Mouse (Mus musculus): ENCODE data around the gene Gsta4.
"Not testable (repeated sequence)": the region's sequence is repeated elsewhere in the genome, so short reads cannot be mapped to it uniquely, and the experiment has no call there.

DNA sequence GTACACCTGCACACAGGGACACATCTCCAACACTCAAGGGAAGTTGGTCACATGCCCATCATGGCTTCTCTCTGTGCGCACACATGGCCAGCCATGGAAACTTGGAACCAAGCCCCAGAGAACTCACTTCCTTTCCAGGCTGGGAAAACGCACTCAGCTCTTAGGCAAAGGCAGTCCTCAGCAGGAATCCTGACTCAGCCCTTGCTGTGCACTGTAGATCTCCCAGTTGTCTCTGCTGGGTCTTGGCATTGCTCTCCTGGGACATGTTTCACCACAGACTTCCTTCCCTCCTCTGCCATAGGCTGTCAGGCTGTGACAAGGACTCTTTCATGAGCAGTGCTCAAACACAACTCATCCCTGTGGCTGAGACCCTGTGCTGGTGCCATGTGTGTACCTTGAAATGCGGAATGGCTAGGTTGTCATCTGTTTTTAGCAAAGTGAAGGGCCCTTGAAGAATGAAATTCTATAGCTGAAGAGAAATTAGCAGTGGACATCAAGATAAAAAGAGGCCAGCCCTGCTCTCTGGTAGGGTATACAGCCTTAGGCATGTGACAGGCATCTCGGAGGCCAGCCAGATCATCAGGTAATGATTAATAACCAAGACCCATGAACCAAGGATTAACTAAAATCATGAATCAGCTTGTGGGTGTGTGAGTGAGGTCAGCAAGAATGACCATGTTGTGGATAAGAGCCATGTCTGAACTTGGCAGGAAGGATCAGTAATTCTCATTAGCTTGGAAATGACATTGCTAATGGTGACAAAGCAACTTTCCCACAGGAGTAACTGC is 73.3 kb downstream of the Gsta4 start:
- TF ChIP-seq POLR2A (IDR thresholded peaks at IDR 0.05; ENCODE audit: borderline replicate concordance, extremely low read depth, low read depth, low read length); CTCF (IDR thresholded peaks at IDR 0.05; ENCODE audit: insufficient read depth, low read length): not testable (repeated sequence)
